Mouse (Mus musculus): ENCODE measurements at regions not wholly inside any gene's neighbourhood (a gene's known extent, or its start where the extent isn't known, plus 50 kb on each side); places are given as distances from the start of the nearest gene placed in this dataset.
A peak's percentile ranks its signal among the peaks of the same experiment; 100 is the strongest.

DNA sequence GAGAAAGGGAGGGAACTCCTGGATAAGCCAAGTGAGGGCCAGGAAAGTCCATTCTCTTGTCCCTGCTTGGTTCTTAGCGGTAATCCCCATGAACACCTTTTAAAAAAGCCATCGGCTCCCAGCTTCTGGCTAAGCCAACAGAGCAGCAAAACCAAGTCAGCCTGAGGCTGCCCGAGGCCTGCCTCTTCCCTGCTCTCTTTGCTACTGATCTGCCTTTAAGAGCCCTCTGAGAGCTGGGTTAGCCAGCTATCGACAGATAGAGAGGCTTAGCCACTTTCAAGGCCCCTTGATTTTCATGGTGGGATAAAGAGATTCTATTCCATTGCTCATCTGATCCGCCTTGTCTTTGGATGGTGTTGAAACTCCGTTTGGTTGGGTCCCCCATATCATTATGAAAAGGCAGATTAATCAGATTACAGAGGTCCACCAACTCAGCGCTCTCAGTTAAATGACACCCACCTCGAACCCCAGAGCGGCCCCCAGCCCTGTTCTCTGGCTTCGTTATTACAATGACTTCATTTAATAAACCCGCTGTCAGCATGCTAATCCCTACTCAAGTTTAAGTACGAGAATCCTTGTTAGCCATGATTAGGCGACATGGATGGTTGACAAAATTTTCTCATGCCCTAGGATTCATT, 66.1 kb downstream of the Slc4a3 start:
- no peak for ATAC-seq (replicated peaks; ENCODE audit: poor library complexity, severe bottlenecking)

DNA sequence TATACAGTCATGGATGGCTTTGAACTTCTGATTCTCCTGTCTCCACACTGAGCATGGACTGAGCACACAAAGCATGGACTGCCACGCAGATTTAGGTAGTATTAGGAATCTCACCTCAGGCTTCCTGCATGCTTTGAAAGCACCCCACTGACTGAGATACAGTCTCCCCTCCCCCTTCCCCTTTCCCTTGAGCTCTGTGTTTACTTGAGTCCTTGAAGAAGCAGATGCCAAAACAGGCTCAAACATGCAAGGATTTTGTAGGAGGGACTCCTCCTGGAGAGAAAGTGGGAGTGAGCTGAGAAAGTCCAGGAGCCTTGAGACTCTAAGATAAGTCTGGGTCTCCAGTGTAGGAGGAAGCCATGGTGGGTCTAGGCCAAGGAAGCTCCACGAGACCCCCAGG, 67.1 kb downstream of the Slc4a3 start:
- no peak for ATAC-seq (replicated peaks; ENCODE audit: poor library complexity, severe bottlenecking)

DNA sequence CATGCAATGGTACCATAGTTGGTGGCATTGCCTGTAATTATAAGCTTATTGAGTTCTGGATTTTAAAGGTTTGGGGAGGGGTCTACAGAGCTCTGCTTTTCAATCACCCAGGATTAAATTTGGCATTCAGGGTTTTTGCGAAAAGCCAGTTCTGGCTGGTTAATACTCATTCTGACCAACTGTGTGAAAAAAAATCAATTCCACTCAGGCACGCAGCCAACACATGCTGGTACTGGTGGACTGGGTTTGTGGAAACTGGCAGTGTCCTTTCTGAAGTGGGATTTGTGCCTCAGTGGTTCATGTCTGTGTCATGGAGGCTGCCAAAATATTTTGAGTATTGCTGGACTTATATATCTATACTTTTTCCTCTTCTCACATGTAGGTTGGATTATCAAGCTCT, 70.9 kb downstream of the Slc4a3 start:
- no peak for ATAC-seq (replicated peaks; ENCODE audit: poor library complexity, severe bottlenecking)

DNA sequence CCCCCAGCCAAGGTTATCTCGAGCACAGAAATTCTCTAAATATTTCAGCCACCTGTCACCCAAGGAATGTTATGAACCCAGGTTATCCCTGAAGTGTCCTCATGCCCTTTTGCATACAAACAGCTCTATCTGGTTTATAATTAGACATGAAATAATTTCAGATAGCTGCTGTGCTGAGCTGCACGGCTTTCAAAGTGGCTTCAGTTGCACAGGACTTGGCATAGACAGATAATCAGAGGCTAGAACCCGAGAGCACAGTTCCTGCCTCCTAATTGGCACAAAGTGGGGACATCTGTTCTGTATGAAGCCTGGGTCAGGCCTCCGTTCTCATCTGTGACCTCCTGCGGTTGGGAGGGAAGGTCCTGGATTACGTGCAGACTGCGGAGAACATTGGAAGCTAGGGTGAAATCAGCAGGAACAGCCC, 72.3 kb downstream of the Slc4a3 start:
- ATAC-seq (replicated peaks; ENCODE audit: poor library complexity, severe bottlenecking): no peak

DNA sequence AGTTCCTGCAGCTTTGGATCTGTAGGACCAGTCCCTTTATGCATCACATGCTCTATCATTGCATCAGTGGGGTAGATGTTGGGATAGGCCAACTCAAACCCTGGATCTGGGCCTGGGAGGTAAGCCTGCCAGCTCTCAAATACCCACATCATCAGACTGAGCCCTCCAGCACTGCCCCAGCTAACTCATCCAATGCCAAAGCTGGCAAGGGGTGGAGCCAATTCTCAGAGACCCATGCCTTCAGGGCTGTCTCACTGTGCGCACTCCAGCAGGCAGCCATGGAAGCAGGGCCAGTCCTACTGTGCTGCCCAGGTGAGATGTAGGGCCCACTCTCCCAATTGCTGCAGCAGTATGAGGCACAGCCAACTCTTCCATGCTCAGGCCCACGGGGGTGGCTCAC, 84.2 kb downstream of the Slc4a3 start:
- ATAC-seq (replicated peaks; ENCODE audit: poor library complexity, severe bottlenecking): no peak

DNA sequence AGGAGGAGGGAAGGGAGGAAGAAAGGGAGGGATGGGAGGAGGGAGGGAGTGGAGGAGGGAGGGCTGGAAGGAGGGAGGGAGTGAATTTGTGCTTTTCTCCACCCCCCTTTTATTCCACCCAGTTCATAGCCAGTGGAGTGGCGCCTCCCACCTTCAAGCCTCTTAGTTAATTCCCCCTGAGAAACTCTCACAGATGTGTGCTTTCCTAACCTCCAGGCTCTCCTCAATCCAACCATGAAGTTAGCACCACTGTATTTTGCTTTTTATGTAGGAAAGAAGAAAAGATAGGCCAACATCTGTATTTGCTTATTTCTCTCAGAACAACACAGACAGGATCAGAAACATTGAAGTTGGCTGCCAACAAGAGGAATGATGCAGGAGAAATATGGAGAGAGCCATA, 85.7 kb downstream of the Slc4a3 start:
- ATAC-seq (replicated peaks; ENCODE audit: poor library complexity, severe bottlenecking): no peak

DNA sequence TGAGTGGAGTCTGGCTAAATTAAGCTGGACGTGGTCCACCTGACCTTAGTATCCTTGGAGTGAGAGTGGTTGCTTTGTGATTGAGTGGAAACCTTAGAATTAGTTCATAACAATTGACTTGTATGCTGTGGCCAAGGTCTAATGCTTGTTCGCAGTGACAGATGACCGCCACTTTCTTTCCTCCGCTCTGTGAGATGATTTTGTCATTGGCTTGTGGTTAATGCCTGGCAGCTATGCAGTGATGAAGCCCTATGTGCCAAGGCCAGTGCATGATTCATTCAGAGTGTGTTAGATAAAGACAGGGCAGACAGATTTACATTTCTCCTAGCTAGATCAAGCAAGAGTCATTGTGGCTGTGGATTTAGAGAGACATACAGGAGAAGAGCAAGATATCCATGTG, 89.5 kb downstream of the Slc4a3 start:
- ATAC-seq (replicated peaks; ENCODE audit: poor library complexity, severe bottlenecking): no peak

DNA sequence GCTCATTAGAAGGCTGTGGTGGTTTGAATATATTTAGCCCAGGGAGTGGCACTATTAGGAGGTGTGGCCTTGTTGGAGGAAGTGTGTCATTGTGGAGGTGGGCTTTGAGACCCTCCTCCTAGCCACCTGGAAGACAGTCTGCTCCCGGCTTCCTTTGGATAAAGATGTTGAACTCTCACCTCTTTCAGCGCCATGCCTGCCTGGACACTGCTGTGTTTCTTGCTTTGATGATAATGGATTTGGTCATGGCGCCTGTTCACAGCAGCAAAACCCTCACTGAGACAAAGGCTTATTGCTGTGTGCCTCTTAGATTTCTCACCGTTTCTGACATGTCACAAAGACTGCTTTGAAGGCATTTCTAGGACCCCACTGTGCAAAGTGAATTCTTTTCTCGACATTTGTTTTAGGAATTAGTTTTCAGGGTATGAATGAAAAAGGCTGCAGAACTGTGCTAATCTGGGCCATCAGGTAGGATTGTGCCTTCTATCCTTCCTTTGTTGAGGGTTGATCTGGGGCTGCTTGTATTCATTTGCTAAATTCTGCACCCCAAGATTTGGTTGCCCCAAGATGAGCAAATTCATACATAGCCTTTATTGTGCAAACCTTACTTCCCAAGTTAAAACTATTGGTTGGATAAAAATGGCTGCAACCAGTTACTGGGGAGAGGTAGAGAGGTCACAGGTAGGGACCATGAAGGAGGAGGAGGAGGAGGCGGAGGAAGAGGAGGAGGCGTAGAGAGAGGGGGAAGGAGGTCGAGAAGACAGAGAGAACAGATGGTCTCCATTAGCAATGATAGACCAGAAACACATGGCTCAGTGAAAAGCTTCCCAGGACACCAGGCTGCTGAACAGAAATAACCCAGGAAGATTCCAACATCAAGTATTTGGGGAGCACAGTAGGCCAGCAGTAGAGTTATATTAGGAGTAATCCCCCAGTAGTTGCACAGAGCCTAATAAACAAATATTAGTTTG, 93.2 kb downstream of the Slc4a3 start:
- ATAC-seq (replicated peaks; ENCODE audit: poor library complexity, severe bottlenecking): no peak

DNA sequence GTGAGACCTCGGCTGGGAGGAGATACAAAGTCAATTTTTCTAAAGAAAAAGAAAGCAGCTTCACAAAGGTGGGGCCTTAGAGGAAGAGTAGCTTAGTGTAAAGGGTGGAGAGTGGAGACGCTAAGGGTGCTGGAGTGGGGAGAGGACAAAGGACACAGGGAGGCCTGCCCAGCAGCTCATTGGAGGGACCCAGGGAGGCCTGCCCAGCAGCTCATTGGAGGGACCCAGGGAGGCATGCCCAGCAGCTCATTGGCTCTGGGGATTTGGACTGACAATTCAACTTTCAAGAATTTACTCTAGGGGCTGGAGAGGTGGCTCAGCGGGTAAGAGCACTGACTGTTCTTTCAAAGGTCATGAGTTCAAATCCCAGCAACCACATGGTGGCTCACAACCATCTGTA, 96.4 kb downstream of the Slc4a3 start:
- no peak for ATAC-seq (replicated peaks; ENCODE audit: poor library complexity, severe bottlenecking)

DNA sequence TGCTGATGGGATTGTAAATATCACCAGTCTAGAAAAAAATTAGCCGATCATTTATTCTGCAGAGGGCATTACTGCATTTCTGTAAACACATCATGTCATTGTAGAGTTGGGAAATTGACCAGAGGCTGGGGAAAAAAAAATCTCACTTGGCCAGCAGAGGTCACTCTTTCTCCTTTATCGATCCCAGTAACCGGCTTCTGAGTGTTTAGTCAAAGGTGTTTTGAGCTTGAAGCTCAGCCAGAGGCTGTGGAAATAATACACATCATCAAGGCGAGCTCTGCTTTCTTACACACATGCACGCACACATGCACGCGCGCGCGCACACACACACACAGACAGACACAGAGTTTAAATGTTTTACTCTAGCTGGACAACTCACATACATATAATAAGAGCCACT, 106.5 kb downstream of the Slc4a3 start:
- peak; percentile 37; the same call in 1 of the 2 replicates for ATAC-seq (replicated peaks; ENCODE audit: poor library complexity, severe bottlenecking)

DNA sequence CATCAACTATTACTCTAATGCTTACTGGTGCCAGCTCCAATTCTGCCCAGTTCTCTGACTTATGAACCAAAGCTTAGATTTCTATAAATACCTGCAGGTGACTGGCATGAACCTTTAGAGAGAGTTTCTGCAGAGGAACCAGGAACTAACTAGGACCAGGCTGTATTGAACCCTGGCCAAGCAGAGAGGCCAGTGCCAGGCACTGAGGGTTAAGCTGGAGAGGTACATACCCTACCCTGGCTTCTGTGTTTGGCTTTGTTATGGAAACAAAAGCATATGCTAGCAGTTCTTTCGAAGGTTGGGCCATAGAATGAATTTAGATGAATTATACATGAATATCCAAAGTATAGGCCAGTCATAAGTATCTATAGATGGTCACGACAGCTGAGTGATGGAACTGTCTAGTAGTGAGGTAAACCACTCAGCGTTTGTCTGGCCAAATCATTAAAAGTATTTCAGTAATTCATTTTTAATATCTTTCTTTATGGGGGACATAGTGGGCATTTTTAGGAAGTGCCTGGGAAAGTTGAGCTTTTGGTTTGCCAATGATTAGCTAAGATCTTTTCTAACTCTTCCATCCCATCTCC, 107.0 kb downstream of the Slc4a3 start:
- no peak for ATAC-seq (replicated peaks; ENCODE audit: poor library complexity, severe bottlenecking)

DNA sequence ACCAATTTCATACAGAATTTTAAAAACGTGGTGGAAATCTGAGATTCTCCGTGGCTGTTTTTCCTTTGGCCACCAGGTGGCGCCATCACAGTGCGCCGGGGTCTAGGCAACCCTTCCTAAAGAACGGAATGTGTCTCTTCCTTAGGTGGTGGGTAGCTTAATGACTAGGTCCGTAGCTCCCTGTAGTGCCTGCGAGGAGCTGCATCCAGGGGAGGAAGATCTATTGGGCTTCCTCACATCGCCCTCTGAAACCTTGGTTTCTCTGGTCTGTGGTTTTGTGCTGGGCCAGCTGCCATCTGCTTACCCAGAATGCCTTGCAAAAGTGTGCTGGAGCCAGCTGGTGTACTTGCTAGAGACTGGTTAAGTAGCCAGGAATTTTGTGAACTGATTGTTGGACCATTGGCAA, 107.6 kb downstream of the Slc4a3 start:
- ATAC-seq (replicated peaks; ENCODE audit: poor library complexity, severe bottlenecking): peak; percentile 59

DNA sequence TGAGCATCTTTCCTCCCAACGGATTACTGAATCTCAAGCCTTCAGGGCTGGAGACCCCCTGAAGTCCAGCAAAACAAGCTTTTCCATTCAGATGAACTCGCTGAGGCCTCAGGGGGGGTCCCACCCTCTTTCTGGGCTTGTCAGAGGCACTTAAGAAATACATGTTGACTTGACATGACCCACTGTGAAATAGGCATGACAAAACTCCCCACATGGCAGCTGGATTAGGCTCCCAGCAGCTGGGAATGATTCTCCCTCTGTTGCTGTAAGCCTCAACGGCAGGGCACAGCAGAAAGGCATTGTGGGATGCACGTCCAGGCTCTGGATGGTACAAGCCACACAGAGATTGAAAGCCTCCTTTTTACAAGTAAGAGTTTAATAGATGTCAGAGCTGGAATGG, 110.5 kb downstream of the Slc4a3 start:
- no peak for ATAC-seq (replicated peaks; ENCODE audit: poor library complexity, severe bottlenecking)

DNA sequence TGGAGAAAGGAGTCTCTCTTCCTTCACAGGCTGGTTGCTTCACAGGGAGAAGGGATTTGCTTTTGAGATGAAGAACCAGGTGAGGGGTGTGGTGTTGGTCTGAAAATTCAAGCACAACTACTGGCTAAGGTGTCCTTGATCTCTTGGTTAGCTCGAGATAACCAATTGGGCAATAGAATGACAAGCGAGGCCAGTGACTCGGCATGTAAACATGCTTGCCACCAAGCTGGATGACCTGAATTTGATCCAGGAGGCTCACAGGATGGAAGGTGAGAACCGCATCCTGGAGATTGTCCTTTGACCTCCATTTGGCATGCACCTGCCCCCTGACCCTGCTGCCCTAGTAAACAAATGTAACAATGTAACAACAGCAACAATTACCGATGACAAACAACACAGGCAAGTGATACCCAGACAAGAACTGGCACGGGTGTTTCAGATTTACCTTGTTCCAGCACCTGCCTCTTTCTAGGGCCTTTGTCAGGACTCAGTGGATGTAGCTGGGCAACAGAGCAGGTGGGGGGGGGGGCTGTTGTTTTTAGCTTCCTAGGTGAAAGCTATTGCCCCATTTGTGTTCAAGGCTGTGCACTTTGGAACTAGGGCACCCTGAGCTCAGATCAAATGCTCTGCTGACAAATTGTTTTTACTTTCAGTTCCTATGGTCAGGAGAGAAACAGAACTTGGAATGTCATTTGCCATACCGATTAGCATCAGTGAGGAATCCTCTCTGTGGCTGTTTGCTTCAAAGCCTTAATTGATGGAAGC, 114.5 kb downstream of the Slc4a3 start:
- ATAC-seq (replicated peaks; ENCODE audit: poor library complexity, severe bottlenecking): no peak

DNA sequence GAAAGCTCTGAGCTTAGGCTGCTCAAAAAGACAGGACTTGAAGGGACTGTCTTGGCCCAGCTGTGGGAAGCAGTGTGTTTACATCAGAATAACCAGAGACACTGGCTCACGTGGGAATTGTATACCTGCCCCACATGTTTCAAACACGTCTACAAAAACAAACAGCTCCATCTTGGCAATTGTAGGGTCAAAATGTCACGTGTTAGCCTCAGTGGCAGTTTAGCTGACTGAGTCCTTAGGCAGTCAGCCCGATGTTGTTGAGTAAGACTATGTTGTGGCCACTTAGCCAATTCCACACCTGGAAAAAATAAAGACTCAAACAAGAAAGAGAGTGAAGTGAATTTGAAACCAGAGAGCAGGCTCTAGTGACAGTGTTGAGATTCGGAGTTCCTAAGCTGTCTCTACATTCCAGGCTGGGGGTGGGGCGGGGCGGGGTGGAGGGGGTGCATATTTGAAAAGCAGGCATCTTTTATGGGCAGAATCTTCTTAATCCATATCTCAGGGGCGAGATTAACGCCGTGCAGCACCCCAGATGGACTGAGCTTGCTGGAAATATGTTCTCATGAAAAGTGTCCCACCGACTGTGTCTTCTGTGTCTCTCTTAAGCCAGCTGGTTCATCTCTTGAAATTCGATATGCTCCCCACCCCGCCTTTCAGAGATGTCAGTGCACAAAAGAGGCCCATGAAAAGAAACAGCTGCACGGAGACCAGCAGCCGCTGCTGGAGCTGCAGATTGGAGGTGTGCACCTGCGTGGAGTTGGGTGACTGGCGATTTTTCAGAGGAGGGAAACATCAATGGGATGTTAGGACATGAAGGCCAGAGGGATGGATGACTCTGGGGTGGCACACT, 116.3 kb downstream of the Slc4a3 start:
- no peak for ATAC-seq (replicated peaks; ENCODE audit: poor library complexity, severe bottlenecking)

DNA sequence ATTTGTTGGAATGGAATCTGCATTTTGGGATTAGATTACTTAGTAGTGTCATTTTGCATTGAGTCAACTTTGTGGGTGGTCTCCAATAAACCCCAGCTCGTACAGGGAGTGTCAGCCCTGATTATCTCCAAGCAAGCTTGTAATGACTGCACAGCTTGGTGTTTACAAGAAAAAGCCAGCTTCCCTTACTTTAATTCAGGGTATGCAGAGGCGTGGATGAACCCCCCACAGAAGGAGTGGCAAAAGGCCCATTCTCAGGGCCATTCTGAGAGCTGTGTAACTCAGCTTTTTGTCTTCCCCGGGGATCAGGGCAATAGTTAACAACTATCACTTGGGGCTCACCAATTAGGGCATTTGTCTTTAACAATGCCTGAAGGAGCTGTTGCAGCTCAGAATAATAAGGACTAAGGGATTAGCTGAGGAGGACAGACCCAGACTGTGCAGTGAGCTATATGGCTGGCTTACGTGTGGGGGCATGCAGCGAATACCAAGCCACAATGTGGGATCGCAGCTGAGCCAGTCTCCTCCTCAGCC, 121.7 kb downstream of the Slc4a3 start:
- no peak for ATAC-seq (replicated peaks; ENCODE audit: poor library complexity, severe bottlenecking)

DNA sequence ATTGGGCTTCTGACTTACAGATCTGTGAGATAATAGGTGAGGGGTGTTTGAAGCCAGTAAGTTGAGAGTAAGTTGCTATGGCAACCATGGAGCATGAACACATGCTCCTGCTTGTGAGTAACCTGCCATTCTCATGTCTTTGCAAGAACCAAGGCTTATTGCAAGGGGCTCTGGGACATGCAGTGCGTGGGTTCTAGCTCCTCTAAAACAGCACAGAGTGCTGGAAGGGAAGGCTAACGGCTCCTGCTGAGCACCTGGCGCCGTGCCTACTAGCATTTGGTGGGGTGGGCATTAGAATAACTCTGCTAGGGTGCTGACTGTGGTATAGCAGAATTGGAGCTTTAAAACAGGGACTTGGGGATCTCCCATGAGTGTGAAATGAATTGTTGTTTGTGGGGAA, 130.2 kb downstream of the Slc4a3 start:
- no peak for ATAC-seq (replicated peaks; ENCODE audit: poor library complexity, severe bottlenecking)

DNA sequence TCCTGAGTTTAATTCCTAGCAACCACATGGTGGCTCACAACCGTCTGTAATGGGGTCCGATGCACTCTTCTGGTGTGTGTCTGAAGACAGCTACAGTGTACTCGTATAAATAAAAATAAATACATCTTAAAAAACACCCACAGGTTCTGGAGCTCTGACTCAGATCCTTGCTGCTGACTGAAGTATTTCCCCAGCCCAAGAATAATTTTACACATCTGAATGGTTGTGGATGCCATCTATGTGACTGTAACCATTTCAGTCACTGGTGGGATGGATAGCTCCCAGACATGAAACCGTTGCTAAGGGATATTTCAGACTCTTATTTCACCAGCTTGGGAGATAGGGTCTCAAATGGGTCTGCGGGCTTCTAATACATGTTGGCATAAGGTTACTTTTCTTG, 131.6 kb downstream of the Slc4a3 start:
- ATAC-seq (replicated peaks; ENCODE audit: poor library complexity, severe bottlenecking): no peak

DNA sequence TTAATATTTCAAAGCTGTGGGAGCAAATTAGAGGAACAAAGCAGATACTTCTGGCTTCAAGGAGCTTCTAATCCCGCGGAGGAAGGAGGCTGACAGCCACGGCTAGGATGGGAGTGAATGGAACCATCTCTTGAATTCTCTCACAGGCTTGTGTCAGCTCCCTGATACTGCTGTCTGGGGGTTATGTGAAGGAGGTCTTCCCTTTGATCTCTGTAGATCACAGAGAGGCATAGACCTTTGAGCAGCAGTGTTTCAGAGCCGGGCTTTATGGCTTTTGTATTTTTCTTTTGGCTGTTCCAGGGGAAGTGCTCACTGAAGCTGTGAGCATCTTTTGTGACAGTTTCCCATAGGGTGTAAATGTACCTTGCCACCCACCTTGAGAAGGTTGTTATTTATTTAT, 132.2 kb downstream of the Slc4a3 start:
- no peak for ATAC-seq (replicated peaks; ENCODE audit: poor library complexity, severe bottlenecking)

DNA sequence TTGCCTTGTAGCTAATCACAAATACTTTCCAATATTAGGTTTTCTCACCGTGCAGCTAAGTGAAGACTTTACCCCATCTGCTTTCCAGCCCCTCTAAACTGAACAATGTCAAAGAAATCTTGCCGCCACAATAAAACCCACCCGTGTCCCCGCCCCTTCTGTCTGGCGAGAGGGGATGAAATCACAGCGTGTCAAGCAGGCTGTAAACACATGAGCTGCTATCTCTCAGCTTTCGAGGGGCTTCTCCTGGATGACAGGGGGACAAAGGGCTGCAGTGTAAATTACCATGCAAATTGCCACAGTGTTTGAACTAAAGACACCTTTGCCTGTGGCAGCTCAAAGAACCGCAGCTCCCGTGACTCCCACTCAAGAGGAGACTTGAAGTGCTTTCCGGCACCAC, 134.3 kb downstream of the Slc4a3 start:
- no peak for ATAC-seq (replicated peaks; ENCODE audit: poor library complexity, severe bottlenecking)

Data from granulocyte monocyte progenitor cell, adult 5-6 weeks (primary cell).